Mouse (Mus musculus): ENCODE measurements around the gene Dkk2.

The Dkk2 gene

DNA sequence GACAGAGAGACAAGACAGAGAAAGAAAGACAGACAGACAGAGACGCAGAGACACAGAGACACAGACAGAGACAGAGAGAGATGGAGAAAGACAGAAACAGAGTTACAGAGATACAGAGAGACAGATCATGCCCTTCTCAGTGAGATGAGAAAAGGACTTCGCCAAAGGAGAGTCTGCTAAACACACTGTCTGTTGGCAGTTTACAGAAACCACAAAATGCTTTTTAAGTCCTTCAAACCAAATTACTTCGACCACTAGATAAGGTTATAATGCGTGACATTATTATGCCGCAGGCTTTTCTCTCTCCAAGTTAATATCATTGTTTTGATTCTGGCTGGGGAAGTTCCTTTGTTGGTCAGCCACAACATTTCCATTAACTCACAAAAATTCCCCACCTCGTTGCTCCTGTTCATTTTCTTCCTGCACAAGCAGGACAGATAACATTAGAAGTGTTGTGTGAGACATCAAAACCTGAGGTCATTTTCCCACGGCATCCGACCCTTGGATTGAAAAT lies 40.2 kb downstream of the Dkk2 start:
- no peak for DNase-seq (ENCODE audit: low read depth, low spot score)

DNA sequence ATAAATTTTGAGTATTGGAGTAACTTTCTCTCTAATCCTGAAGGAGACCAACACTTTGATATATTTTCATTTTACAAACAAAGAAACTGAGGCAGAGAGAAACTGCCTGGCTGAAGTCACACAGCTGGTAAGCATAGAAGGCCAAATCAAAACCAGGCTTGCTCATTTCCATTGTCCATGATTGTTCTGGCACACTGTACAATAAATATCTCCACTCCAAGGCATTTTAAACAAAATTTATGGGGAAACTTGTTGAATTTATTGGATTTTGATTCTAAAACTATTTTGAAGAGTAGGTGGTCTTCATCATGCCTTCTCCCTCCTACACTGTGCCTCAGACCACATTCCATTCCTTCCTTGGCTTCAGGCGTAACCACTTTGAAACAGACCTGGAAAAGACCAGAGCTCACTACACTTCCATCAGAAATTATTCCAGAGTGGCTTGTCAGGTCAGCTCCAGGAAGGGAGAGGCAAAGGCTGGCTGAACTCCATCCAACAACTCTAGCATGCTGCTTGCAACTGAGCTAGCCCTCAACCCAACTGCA lies 44.7 kb downstream of the Dkk2 start:
- DNase-seq (ENCODE audit: low read depth, low spot score) = no peak

DNA sequence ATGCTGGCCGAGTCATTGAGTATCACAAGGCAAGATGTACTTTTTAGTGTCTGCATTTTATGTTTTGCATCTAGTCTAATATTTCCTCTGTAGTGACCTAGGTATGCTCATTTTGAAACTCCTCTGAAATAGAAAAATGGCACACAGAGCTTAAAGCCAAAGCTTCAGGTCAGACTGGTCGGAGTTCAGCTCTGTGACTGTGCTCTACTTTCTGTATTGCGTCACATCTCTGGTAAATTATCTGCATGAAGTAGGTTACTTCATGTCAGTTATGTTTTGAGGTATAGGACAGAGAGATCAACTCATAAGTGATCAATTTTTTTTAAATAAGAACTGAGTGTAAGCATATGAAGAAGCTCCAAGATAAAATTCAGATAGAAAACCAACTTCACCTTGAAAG lies 45.7 kb downstream of the Dkk2 start:
- no peak for DNase-seq (ENCODE audit: low read depth, low spot score)

DNA sequence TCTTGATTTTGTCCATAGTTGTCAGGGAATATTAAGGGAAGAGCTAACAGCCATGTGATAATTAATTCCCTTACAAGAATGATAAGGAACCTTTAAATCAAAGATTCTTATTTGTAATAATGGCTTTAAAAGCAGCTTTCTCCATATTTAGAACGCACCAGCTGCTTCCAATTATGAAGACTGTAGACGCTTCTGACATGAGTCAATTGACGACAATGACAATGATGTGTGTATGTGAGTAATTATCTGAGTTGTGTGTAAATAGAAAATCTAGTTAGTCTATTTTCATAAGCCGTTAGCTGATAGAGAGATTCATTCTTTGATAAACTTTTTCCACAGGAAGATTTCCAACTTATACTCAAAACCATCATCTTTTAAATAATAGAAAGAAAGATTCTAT lies 46.8 kb downstream of the Dkk2 start:
- DNase-seq (ENCODE audit: low read depth, low spot score) = no peak

DNA sequence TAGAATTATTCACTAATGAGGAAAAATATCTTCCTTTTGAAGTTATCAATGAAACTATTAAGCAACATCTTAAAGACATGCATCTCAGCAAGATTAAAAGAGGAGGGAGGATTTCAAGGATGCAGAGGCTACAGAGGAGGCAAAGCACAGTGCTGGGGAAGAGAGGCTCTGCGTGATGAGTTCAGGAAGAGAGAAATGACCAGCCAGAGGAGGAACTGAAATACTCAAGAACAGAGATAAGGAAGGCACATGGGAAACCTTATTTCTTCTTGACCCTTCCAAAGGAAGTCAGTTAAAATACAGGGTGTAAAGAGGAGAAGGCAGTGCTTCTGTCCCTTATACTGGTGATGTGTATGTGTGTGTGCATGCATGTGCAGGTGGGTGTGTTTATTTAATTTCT lies 49.4 kb downstream of the Dkk2 start:
- no peak for DNase-seq (ENCODE audit: low read depth, low spot score)

DNA sequence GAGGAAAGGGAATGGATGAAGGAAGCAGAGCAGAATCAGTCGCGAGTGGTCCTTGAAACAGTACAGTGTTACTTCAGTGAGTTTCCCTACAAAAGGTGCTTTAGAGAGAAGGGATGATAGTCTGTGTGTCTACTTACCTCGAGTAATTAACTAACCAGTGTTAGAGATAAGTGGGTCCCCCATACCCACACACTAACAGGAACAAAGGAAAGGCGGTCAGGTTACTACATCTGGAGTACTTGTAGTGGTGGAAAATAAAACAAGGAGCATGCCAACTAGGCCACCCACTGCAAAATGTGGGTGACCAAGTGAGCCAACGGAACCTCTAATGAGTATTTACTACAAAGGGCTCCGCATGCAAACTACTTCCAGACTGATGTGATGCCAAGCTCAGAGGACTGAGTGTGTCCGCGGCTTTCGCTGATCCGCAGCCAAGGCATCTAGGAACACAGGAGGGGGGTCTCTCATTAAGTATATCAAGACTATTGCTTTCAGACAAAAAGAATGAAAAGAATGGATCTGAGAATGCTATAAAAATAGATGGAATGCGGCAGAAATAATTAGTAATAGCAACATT lies 52.8 kb downstream of the Dkk2 start:
- DNase-seq (ENCODE audit: low read depth, low spot score) = no peak

DNA sequence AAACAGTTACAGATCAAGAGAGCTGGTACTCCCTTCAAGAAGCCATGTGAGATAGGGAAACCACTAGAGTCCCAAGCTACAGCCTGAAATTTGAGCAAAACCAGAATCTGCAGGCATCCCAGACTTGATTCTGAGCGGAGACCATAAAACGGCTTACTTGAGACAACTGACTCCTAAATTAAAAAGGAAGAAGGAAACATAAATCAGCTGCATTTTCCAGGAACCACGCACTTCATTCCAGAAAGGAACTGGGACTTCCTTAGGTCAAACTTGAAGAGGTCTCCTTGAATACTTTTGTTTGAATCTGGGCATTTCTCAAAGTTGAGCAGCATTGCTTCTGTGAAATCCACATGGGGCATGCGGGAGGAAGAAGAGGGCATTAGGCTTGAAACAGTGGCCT lies 55.9 kb downstream of the Dkk2 start:
- DNase-seq (ENCODE audit: low read depth, low spot score) = no peak

DNA sequence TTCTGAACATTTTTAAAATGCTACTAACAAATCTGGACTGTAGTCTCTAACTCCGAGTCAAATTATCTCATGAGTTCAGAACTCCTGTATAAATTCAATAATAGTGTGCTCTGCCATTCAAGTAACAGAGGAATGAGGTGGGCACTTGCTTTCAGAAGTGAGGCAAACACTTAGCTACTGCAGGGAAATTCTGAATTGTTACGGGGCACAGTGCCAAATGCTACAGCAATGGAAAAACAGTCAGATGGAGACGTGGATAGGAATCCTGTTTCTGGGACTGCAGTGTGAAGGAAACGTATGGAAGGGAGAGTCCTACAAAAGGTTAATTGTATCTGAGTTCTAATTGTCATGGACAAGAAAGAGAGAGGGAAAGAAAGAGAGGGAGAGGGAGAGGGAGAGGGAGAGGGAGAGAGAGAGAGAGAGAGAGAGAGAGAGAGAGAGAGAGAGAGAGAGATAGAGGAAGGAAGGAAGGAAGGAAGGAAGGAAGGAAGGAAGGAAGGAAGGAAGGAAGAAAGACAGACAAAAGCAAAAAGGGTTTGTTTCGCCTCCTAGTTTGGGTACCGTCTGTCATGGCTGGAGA lies 64.4 kb downstream of the Dkk2 start:
- no peak for DNase-seq (ENCODE audit: low read depth, low spot score)

DNA sequence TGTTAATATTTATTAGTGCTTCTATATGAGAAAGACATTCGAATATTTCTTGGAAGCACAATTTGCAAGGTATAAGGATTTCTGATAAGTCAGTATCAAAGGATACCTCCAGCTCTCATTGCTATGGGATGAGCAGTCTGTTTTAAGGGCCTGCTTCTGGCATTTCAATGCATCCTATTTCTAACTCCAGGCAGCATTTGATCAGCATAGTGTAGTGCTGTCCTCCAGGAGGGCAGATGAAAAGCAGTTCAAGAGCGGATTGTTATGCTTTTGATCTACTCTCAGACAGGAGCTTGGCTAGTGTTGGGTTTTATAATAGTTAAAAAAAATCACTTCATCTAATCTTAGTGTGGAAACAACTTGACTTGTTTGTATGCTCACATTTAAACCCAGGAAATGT lies 73.7 kb downstream of the Dkk2 start:
- no peak for DNase-seq (ENCODE audit: low read depth, low spot score)

DNA sequence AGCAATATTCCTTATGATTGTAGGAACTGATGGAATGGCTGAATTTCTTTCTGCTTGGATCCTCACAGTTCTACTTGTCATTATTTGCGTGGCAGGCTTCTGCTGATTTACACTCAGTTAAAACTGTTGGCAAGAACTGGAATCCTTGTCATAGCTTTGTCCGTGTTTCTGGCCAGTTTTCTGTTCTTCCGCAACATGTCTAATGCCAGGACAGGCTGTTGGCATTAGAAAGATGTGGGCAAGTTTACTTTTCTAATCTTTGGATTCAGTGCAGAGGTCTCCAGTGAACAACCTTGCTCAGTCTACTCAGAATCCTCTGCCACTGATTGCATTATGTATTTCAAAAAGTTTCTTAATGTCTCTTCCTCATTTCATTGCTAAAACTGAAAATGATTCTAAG lies 83.8 kb downstream of the Dkk2 start:
- DNase-seq (ENCODE audit: low read depth, low spot score) = no peak

DNA sequence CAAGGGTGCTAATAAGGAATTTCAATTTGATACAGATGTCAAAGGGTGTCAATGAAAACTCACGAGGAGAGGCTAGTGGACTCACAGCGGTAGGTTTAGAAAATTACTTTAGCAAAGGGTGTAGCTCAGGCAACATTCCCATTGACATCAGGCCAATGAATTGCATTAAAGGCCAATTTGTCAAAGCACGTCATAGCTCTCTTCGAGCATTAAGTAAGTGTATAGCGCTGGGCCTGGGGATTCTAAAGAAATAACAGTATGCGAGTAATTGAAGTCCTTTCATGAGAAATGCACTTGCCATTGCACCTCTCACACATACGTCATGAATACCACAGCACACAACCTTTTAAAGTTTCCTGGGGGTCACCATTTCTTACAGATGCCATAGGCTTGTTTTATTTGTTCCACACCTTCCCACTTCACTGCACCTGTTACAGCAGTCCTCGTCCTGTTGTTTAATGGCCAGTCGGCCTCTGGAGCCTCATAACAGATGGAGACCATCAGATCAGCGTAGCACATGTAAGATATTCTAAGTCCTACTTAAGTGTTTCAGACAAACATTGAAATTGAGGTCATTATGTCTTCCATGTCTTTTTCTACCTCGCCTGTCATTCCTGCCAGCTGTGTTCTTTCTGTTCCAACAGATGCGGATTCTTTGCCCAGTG lies 101.9 kb downstream of the Dkk2 start:
- no peak for DNase-seq (ENCODE audit: low read depth, low spot score)

DNA sequence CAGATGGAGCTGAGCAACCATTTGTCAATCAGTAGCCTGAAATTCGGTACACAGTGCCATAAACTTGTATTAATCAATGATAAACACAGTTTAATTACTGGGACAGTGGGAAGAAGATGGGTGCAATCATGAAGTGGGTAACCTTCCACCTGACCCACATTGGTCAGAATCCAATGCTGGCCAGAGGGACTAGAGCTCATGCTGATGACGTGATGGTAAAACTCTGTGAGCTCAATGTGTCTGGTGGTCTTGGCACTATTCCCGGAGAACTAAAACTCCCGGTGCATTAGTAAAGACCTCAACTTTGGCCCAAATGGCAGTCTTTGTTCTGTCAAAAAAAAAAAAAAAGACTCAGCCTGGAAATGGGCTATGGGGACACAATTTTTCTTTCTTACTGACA lies 116.9 kb downstream of the Dkk2 start:
- DNase-seq (ENCODE audit: low read depth, low spot score) = no peak

DNA sequence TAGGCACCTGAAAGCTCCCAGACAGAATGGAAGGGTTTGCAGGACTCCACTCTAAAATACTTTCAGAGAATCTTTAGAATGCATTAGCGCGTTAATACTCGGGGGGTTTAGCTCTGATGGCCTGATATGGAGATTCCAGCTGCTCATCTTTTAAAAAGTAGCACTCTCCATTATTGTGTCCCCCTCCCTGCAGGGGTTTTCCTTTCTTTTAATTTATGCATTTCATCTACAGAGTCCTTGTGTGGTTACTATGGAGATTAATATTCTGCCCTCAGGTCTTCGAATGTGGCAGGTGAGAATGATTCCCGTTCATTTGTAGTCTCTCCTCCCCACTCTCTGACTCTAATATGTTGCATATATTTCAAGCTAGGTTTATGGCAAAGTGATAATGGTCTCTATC lies 117.6 kb downstream of the Dkk2 start:
- DNase-seq (ENCODE audit: low read depth, low spot score) = no peak

DNA sequence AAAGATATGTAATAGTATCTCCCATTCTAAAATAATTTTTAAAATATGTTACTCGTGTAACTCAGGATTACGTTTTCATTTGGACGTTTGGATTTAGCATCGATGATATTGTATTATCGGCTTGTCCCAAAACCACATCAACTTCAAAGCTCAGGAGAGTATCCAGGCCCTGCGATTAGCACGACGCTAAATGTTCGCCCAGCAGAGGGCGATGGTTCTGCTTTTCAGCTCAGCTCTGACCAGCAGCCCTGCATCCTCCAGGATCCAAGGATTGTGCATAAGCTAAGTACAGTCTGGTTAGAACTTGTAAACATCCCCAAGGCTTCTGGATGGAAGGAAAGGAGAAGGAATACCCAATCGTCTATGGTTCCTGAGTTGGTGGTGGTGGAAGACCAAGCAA lies 122.4 kb downstream of the Dkk2 start:
- no peak for DNase-seq (ENCODE audit: low read depth, low spot score)

DNA sequence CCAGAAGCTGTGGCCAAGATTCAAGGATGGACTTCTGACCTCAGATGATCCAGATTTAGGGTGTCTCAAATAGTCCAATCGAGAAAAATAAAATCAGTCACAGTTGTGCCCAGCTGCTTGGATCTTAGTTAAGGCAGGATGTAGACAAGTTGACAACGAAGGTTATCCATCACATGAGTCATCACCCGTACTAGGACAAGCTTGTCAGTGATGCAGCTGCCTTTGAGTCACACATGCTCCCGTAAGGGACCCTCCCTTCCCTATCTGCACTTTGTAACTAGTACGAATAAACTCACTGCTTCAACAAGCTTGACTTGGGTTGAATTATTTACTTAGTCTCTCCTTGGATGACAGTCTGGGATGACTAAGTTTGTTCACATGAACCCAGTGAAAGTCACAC lies 126.2 kb downstream of the Dkk2 start:
- DNase-seq (ENCODE audit: low read depth, low spot score) = no peak

DNA sequence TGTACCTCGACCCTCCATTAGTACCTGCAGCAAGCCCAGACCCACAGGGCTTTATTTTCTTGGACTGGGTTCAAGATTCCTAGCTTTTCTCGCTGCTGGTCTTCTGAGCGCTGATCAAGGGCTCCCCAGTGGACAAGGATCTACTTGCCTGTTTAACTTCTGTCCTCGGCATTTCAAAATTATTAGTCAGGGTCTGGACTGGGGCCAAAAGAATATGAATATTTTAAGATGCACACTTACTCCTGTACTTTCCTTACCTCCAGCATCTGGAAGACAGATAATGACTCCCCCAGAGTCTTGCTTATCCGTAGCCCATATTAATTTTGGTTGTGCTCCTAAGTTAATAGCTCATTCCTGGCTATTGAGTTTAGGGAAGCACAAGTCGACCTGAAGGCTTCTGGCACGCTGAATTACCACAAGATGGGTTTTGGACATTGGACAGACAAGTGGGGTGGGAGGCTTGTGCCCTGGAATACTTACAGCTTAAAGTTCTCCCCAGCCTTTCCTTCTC lies 134.9 kb downstream of the Dkk2 start:
- no peak for DNase-seq (ENCODE audit: low read depth, low spot score)

DNA sequence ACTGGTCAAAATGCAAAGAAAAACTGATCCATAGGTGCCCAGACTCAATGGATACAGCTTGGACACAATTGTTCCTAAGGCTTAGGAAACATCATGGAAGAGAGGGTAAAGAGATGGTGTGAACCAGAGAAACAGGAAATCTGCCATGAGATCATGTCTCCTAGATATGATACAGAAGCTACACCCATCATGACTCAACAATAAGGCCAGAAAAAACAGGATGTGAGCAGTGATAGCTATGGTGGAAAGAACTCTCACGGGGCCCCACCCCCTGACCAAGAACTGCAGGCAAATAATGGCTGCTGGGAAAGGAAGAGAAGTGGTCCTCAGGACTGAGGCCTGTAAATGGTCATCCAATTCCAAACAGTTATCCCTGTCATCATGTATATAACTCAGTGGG lies 142.5 kb downstream of the Dkk2 start:
- no peak for DNase-seq (ENCODE audit: low read depth, low spot score)

Data from c-Kit-negative CD71-positive TER-119-positive erythroid progenitor cells, embryonic 14.5 days (primary cell).